Mouse (Mus musculus) CD8-positive naive resting alpha-beta T cell, adult 57 days (primary cell): ENCODE data around the gene Gm39566. TPM values are rescaled to one million over a fixed set of nuclear protein-coding genes. Genes with fewer than 3 reads are reported as not detected.

ENCODE experiments used
- total RNA-seq: library from RNA; stranded (reverse); gene quantifications from one replicate; pipeline ENCODE4 v1.2.4, GENCODE M21; 2023

Gm39566 gene
- total RNA-seq, result not detected

DNA sequence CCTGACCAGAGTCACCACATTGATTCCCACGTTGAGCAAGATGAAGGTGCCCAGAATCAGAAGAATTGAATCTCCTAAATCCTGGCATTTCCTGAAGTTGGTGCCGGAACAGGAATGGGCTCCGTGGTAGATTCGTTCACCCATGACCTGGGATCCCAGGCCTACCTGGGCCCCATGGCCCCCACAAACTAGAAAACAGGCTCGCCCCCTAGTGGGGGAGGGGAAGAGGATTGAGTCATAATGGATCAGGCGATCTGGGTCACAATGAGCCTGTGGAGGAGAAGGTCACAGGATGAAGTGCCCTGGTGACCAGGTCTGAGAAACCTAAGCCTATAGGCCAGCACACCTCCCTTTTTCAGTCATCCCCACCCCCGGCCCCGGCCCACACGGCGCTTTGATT, at the start of gene Gm39566:
TSS of gene Gm39566 (minus strand) at position 144 of the 400 bp plus-strand sequence.

DNA sequence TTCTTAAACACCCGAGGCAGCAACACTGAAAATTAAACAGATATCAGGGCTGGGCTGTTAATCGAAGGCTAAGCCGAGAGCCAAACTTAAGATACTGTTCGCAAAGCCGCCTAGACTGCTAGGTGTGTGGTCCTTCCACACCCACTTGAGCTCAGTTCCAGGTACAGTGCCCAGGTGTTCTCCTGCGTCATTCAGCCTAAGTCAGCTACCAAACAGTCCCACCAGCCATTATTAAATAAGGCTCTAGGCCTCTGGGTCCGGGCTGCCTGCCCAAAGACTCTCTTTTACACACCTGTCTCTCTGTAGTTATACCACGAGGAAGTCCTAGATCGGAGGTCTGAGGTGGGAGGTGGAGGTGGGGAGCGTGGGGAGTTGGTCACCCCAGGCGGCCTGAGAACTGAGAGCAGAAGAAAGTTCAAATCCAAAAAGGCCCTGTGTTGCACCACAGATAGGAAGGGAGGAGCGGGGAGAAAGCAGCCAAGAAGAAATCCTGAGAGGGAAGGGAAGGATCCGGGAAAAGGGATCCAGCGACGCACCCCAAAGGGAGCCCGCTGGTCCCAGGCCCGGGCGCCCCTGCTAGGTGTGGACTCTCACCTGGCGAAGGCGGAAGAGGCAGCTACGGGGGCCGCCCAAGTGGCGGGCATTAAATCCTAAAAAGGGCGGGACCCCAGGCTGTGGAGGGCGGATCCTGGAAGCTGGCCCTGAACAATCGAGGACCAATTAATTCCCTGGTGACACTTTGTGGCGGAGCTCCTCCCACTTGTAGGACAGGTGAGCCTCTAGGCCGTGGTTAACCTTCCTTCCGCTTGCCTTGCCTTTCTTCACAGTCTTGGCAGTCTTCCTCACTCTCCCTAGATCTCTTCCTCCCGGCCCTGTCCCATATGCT, 43.3 kb upstream of the Gm39566 start, which contains the start of gene Tnk1:
TSS of gene Tnk1 (minus strand) at position 618 of the 886 bp plus-strand sequence.

DNA sequence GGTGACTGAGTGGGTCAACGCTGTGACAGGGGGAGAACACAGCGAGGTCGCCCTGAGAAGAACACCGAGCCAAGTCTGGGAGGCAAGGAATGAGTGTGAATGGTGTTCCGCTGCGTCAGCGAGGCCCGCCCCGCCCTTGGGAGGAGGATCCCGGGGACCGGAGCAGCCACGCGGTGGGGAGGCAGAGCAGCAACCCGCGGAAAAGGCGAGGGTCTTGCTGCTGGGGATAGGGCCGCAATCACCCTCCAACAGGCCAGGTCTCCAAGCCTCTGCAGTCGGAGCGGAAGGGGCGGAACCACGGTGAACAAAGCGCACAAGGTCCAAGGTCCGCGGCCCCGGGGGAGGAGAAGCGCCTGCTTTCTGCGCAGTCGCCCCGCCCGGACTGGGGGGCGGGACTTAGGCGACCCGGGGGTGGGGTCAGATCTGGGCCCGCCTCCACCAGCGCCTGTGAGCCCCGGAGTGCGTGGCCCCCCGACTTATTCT, 31.1 kb upstream of the Gm39566 start, which contains the start of gene Plscr3:
TSS of gene Plscr3 (plus strand) at position 179 of the 483 bp plus-strand sequence.

DNA sequence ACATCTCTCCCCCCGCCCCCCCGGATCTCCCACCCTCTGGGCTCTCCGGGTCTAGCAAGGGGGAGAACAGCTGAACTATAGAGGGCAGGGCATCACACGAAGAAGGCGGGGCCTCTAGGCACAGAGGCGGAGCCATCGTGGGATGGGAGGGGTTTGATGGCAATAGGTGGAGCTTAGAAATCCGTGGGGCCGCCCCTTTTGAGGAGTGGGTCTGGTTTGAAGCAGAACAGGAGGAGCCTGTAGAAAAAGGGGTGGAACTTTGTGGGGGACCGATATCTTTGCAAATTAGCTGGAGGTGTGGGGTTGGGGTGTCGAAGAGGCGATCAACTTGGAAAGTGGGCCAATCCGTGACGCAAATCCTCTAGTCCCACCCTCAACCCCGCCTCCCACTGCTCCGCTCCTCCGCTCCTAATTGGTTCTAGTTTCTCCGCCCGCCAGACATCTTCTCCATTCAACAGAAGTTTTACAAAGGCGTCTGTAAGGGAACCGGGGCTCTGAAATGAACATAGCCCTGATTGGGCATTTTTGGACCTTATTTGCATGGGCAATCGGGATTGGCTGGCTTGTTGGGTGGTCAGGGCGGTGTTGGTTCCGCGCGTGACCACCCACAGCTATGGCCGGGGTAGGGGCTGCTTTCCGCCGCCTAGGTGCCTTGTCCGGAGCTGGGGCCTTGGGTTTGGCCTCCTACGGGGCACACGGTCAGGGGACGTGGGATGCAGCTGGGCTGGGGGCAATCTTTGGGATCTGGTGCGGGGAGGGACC, 23.0 kb upstream of the Gm39566 start, which contains the start of gene Tmem256:
TSS of gene Tmem256 (plus strand) at position 563 of the 762 bp plus-strand sequence.

DNA sequence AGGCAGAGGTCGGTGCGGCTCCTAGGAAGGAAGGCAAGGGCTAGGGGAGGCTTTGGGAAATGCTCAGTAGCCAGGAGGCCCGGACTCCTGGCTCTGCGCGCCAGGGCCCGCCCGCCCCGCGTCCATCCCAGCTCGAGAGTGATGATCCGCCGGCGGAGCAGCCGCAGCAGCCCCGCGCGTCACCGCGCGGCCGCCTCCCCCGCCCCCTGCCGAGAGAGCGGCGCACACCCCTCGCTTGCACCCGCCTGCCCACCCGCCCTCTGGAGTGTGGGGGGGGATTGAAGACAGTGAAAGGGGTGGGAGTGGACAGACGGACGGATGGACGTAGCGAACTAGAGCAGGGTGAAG, 22.5 kb upstream of the Gm39566 start, which contains the start of gene Nlgn2:
TSS of gene Nlgn2 (minus strand) at position 181 of the 348 bp plus-strand sequence.

DNA sequence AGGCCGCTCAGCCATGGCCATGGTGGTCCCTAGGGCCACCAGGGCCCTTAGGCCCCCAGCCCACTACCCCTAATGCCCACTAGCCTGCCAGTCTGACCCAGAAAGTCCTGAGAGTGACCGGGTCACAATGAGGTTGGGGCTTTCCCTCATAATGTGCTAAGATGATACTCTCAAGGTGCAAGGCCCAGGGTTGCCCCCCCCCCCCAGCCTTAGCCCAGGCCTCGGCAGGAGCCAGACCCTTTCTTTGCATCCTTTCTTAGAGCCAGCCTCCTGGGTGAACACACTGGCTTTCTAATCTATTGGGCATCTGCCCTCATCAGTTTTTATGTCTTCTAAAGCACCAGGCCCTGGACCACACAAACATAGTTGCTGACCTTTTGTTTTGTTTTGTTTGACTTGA, 7.0 kb upstream of the Gm39566 start, which contains the start of gene Spem1:
TSS of gene Spem1 (minus strand) at position 101 of the 400 bp plus-strand sequence.

DNA sequence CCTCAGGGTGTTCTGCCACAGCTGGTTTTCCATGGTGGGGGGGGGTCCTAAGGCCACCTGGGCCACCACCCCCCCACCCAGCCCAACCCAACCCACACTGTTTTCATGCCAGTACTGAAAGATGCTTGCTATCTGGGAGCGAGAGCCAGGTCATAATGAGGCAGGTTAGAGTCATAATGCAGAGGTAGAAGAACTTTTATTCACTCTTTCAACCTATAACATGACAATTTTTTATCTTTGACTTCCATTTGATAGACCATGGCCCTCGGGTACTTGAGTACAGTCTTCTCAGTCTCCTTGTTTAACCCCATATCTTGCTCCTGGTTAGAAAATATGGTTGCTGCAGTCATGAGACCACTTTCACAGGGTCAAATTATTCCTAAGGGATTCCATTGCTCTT, 3.3 kb upstream of the Gm39566 start, which contains the start of gene Spem2:
TSS of gene Spem2 (minus strand) at position 101 of the 400 bp plus-strand sequence.

DNA sequence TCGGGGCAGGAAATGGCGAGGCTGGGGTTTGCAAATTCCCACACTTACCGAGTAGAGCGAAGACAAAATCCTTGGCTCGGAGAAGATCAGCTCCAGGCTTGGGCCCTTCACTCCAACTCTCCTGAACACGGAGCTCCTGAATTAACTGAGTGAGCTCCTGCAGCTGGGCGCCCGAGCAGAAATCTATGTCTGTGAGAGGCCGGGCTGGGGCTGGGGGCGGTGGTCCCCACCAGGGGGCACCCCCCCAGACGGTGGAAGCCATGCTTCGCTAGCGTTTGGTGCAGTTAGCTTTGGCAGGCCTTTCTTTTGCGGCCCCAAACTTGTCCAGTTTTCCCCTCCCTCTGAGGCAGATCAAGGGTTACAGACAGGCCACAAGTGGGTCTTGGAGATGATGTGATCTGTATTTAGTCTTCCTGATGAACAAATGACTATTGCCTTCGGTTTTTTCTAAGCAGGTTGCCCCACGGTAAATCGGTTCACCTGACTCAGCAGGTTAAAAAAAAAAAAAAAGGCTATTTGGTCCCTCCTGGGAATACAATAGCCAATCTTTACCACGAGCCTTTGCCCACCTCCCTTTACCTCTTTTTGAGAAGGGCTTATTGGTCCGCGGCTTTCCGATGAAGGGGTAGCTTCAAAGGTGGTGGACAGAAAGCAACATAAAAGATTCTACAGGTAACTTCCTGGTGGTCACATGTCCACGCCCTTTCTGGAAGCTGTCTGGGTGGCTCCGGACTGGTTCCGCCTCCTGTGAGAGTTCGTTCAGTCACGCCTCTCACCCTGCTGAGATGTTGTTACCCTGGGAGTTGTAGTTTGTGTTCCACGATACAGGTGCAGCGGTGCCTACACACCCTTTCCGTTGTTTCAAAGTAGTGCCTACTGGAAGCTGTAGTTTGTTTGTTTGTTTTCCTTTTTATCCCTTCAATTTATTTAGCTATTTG, 9.9 kb downstream of the Gm39566 start, which contains the start of gene Tmem102:
TSS of gene Tmem102 (minus strand) at position 653 of the 938 bp plus-strand sequence.

DNA sequence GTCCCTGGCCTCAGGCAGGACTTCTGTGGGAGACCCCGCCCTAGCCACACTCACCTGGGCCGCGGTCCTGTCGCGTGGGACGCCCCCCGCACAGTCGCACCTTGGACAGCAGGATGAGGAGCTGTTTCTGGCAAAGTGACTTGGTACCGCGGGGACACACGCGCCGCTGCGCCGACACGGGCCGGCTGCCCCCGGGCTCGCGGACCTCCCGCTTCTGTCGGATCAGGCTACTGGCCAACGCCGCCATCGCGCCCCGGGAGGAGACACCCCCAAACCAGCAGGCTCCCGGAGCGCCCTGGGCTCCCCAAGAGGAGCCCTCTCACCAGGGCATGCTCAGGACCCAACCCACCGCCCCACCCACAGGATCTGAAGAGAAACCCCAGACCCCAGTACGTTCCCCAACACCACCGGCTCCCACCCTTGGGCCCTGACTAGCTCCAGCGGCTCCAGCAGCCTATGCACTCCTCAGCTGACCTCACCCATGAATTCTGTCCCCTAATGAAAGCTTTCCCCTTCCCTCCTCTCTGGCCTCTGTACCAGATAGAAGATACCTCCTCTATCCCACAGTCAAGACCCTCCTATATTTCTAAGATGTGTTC, 13.6 kb downstream of the Gm39566 start, which contains the start of gene Fgf11:
TSS of gene Fgf11 (minus strand) at position 479 of the 599 bp plus-strand sequence.

DNA sequence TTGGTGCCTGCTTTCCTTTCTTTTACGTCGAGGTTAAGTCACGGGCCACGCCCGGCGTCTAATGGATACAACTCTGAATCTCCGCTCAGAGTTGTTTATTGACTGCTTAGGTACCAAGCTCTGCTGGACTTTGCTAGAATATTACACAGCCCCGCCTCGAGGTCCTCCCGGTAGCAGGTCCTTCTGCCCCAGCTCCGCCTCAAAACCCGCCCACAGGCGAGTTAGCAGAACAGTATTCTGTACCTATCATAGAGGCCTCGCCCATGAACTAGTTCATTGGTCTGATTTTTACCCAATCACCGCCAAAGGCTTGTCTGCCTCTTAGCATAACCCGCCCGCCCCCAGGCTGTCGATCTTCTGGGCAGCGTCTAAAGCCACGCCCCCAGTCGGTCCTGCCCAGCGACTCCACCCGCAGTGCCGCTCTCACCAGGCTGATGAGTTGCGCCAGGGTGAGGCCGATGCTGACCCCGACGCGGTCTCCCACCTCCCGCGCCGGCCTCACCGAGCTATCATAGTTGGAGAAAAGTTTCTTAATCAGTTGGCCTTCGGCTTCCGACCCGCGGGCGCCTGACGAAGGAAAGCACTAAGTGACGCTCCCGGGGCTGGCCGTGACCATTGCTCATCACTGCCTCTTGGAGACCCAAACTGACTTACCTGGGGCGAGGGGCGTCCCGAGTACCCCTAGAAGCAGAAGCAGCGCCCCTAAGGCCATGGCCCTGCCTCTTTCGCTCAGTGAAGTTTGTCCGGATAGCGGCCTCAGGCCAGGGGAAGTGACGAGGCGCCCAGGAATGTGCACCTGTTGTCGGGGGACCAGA, 19.7 kb downstream of the Gm39566 start, which contains the start of gene Chrnb1:
TSS of gene Chrnb1 (minus strand) at position 776 of the 815 bp plus-strand sequence.

DNA sequence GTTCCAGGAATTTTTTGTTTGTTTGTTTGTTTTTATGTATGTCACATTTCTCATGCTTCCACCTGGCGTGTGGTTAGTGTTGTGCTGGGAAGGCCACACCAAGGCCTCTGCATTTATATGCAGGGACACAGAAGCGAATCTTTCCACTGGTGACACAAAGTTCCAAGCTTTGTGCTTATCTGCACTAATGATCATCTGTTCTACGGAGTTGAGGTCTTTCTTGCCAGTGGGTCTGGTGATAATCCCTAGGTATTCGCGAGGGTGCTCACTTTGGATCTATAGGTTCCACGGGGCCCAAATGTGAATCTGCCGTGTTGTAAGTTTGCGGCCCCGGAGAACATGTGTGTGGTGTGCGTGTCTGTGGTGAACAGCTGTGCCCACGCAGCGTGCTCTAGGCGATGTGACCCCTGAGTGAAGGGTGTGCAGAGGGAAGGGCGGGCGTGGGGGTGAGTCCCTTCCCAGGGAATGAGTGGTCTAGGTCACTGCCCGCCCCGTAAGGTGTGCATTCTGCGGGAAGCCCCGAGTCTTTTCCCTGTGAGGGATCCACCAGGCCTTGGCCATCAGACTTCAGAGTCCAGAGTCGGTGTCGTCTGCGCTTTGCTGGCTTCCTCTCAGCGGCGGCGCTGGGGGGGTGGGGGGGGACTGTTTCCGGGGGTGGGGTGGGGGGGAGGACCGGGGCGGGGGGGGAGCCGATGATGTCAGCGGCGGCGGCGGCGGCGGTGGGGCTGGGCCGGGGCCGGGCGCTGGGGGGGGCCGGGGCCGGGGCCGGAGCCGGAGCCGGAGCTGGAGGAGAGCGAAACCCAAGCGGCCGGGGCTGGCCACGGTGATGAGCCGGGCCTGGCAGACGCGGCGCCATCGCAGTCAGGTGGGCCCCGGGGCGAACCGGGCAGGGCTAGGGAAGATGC, 49.6 kb downstream of the Gm39566 start, which contains the start of gene Zbtb4:
TSS of gene Zbtb4 (plus strand) at position 692 of the 905 bp plus-strand sequence.

DNA sequence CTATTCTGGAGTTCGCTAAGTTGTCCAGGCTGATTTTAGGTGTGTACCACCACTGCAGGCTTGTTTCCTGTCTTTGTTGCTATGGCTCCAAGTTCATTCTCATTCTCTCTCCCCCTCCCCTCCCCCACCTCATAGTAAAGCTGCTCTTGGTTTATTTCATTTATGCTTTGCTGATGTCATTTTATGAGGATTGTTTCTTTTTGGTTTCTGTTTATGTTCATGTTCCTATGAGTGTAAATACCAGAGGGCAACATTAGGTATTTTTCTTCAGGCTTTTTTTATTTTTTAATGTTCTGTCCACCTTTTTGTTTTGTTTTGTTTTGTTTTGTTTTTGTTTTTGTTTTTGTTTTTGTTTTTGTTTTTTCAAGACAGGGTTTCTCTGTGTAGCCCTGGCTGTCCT, 53.2 kb downstream of the Gm39566 start, which contains the start of gene Slc35g3:
TSS of gene Slc35g3 (minus strand) at position 101 of the 400 bp plus-strand sequence.

Other genes with a start within 250 kb of the Gm39566 start
- gene Wrap53, start 235.0 kb downstream of the Gm39566 start, total RNA-seq, result 11.6 TPM
- gene Trp53, start 234.9 kb downstream of the Gm39566 start, total RNA-seq, result 157 TPM
- gene Atp1b2, start 209.4 kb downstream of the Gm39566 start, total RNA-seq, result 0.21 TPM
- gene Shbg, start 197.4 kb downstream of the Gm39566 start, total RNA-seq, result not detected
- gene Sat2, start 193.3 kb downstream of the Gm39566 start, total RNA-seq, result not detected
- 68.8 TPM for gene Fxr2, start 182.3 kb downstream of the Gm39566 start, total RNA-seq
- gene Sox15, start 160.0 kb downstream of the Gm39566 start, total RNA-seq, result not detected
- 60.5 TPM for gene Mpdu1, start 152.7 kb downstream of the Gm39566 start, total RNA-seq
- 7.5 TPM for gene Cd68, start 149.1 kb downstream of the Gm39566 start, total RNA-seq
- gene Eif4a1, start 142.9 kb downstream of the Gm39566 start, total RNA-seq, result 892 TPM
- gene Senp3, start 133.2 kb downstream of the Gm39566 start, total RNA-seq, result 129 TPM
- gene Tnfsf13, start 129.5 kb downstream of the Gm39566 start, total RNA-seq, result not detected
- not detected for gene Tnfsf12, start 119.4 kb downstream of the Gm39566 start, total RNA-seq
- not detected for gene Tnfsfm13, start 119.2 kb downstream of the Gm39566 start, total RNA-seq
- gene Polr2a, start 56.7 kb downstream of the Gm39566 start, total RNA-seq, result 188 TPM
- not detected for gene Slc35g3, start 53.3 kb downstream of the Gm39566 start, total RNA-seq
- 52.4 TPM for gene Zbtb4, start 49.4 kb downstream of the Gm39566 start, total RNA-seq
- gene Chrnb1, start 19.4 kb downstream of the Gm39566 start, total RNA-seq, result 3.1 TPM
- not detected for gene Fgf11, start 13.4 kb downstream of the Gm39566 start, total RNA-seq
- gene Tmem102, start 9.7 kb downstream of the Gm39566 start, total RNA-seq, result not detected
- not detected for gene Spem2, start 3.2 kb upstream of the Gm39566 start, total RNA-seq
- gene Spem1, start 6.9 kb upstream of the Gm39566 start, total RNA-seq, result not detected
- 0.49 TPM for gene Nlgn2, start 22.5 kb upstream of the Gm39566 start, total RNA-seq
- gene Tmem256, start 23.2 kb upstream of the Gm39566 start, total RNA-seq, result 20.8 TPM
- 18.2 TPM for gene Plscr3, start 31.1 kb upstream of the Gm39566 start, total RNA-seq
- gene Tnk1, start 43.4 kb upstream of the Gm39566 start, total RNA-seq, result not detected
- gene Tmem95, start 62.7 kb upstream of the Gm39566 start, total RNA-seq, result not detected
- gene Kctd11, start 66.1 kb upstream of the Gm39566 start, total RNA-seq, result 1.0 TPM
- gene Acap1, start 80.2 kb upstream of the Gm39566 start, total RNA-seq, result 435 TPM
- 2.8 TPM for gene 2810408A11Rik, start 85.7 kb upstream of the Gm39566 start, total RNA-seq
- 44.9 TPM for gene Neurl4, start 85.8 kb upstream of the Gm39566 start, total RNA-seq
- 145 TPM for gene Gps2, start 98.6 kb upstream of the Gm39566 start, total RNA-seq
- 317 TPM for gene Eif5a, start 106.7 kb upstream of the Gm39566 start, total RNA-seq
- gene Ybx2, start 120.5 kb upstream of the Gm39566 start, total RNA-seq, result not detected
- not detected for gene Slc2a4, start 132.9 kb upstream of the Gm39566 start, total RNA-seq
- not detected for gene Cldn7, start 149.5 kb upstream of the Gm39566 start, total RNA-seq
- 114 TPM for gene Ctdnep1, start 165.9 kb upstream of the Gm39566 start, total RNA-seq
- 36.4 TPM for gene Elp5, start 167.2 kb upstream of the Gm39566 start, total RNA-seq
- gene Gabarap, start 175.8 kb upstream of the Gm39566 start, total RNA-seq, result 172 TPM
- gene Phf23, start 180.5 kb upstream of the Gm39566 start, total RNA-seq, result 55.3 TPM
- 47.2 TPM for gene Dvl2, start 185.3 kb upstream of the Gm39566 start, total RNA-seq
- gene Acadvl, start 200.1 kb upstream of the Gm39566 start, total RNA-seq, result 46.3 TPM
- 27.8 TPM for gene Dlg4, start 201.6 kb upstream of the Gm39566 start, total RNA-seq
- not detected for gene Asgr1, start 238.8 kb upstream of the Gm39566 start, total RNA-seq